Mouse (Mus musculus) spleen, adult 12 weeks (tissue): ENCODE results near the gene Rbm39.
"Not testable (repeated sequence)": the region's sequence is repeated elsewhere in the genome, so short reads cannot be mapped to it uniquely, and the experiment has no call there.

Source experiments
- DNase-seq: peaks from one replicate; pipeline ENCODE4 v3.0.0; 2022; ENCODE audit warnings: low spot score

Gene Rbm39

GRCm38 (mm10) chr2:156179796-156180093 lies 293 bp downstream of the Rbm39 start:
- DNase-seq: no peak

GRCm38 (mm10) chr2:156179046-156179795 lies 817 bp downstream of the Rbm39 start:
- peak; percentile 75 for DNase-seq

DNA sequence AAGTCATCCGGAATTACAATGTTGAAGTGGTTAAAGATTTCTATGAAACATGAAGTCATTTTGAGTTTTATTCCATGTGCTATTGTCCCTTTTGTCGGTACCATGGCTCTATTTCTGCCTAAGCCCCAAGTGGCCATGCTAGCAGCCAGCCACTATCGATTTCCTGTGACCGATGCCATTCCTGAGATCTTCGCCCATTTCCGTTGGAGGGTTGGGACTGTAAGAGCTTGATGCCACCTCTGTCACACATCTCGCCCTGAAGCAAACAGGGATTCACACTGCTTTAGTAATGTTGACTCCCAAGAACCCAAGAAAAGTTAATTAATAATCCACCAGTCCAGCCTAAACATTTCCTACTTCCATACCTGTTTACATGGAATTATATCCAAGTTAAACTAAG lies 2.4 kb downstream of the Rbm39 start:
- no peak for DNase-seq

DNA sequence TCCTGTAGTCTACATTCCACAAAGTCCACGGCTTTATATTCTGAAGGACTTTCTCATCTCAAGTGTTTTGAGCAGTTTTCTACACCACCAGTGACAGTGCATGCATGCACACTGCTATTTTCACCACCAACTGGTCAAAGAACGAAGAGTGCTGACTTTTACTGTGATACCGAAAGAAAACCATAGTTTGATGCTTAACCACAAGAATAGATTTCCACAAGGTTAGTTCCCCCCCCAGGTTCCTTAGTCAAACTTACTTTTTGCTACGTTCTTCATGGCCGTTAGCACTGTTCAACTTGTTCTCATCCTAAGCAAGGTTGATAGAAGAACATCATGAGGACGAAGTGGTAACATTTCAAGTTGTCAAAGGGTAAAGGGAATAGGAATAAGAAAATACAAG lies 3.0 kb downstream of the Rbm39 start:
- DNase-seq: no peak

DNA sequence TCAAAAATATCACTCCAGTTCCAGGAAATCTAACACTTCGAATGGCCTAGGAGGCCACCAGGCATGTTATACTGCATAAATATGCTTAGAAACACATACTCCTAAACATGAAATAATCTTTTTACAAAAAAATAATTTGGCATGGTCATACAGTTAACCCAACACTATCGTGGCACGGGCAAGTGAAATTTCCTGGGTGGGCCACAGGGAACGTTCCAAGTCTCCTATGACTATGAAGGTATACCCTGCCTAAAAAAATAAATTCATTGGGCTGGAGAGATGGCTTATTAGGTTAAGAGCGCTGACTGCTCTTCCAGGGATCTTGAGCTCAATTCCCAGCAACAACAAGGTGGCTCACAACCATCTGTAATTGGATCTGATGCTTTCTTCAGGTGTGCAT lies 13.5 kb downstream of the Rbm39 start:
- DNase-seq: no peak

DNA sequence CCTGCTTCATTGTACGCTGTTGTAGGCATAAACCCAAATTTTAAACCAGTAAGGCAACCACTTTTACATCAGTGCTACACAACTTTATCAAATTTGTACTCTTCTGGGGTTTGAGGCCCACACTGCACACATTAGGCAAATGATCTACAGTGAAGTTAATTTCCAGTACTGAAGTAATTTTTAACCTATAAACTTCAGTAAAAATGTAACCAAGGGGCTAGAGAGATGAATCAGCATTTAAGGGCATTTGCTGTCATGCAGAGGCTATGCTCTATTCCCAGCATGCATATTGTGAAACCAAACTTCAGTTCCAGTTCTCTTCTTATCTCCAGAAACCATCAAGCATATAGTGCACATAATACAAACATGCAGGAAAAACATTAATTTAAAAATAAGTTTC lies 14.6 kb downstream of the Rbm39 start:
- no peak for DNase-seq

DNA sequence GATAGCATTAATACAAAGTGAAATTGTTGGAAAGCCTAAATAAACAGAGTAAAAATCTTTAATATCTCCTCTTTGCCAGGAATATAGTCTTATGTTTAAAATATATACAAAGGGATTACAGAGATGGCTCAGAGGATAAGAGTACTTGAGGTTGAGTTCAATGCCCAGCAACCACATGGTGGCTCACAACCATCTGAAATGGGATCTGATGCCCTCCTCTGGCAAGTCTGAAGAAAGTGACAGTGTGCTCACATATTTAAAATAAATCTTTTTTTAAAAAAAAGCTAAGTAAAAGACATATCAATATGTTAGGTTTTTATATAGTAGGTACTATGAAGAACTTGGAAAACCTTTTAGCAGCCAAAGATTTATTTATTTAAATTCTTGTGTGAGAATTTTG lies 28.5 kb downstream of the Rbm39 start:
- DNase-seq: no peak

DNA sequence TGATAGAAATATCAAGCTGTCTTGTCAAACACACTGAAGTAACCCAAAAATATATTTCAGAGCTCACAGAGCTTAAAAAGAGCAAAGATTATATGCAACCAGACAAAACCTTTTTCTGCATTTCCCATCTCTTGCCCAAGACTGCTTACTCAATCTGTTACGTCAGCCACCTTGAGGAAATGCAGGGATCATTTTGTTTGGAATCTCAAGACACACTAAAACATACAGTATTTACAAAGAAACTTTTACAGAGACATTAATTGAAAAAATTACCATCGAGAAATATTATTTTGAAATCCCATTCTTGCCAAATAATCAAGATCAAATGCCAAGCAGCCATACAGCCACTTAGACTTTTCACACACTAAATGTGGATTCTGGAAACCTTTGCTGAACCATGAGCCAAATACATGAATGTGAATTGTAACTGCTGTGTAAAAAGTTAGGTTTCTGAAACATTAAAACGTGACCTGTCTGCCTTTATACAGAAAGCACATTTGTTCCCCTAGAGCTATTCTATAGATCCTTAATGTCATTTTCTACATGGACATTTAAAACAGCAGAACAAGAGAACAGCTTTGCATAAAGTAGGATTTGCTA lies 32.6 kb downstream of the Rbm39 start:
- no peak for DNase-seq

GRCm38 (mm10) chr2:156146272-156146989 lies 33.6 kb downstream of the Rbm39 start:
- DNase-seq: no peak

DNA sequence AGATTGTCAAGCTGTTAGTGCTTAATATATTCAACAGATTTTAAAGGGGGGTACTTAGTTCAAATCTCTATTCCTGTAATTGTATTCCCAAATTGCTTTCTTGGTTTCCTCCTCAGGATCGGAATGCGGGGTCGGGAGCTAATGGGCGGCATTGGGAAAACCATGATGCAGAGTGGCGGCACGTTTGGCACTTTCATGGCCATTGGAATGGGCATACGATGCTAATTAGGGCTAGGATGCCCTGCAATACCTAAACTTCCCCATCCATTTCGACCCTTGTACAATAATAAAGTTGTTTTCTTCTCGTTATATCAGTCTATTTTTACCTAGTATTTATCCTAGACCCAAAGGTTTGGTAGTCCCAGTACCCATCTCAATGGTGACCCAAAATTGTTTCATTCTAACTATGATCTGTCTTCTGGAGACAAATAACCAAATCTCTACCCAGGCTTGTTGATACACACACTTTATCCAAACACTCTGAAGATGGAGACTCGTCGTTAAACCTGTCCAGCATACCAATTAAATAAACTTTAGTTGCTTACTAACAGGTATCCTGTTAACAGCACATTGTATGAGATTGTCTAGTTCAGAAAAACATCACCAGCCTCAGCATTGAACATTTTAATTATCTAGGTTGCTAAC lies 34.4 kb downstream of the Rbm39 start:
- no peak for DNase-seq

GRCm38 (mm10) chr2:156143953-156144724 lies 35.9 kb downstream of the Rbm39 start, which contains the start of the genes Romo1 and Nfs1:
TSS of gene Romo1 (plus strand) at chr2:156144039.
TSS of gene Nfs1 (minus strand) at chr2:156144186.
- DNase-seq: peak; percentile 81

- DNase-seq: peak; percentile 8
Observed at GRCm38 (mm10) chr2:156143367-156143766, 36.7 kb downstream of the Rbm39 start.

DNA sequence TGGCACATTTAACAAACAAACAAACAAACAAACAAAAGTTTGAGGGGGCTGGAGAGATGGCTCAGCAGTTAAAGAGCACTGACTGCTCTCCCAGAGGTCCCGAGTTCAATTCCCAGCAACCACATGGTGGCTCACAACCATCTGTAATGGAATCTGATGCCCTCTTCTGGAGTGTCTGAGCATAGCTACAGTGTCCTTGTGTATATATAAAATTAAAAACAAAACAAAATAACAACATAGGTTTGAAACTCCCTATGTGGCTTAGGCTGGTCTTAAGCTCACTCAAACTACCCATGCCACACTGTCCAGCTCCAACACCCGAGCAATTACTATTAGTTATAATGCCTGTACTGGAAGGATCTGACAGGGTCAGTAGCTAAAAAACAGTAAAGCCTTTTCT lies 37.2 kb downstream of the Rbm39 start:
- no peak for DNase-seq

GRCm38 (mm10) chr2:156135695-156136094 lies 44.3 kb downstream of the Rbm39 start:
- DNase-seq: no peak

- DNase-seq: no peak
Observed at GRCm38 (mm10) chr2:156134161-156134560, 45.9 kb downstream of the Rbm39 start.

GRCm38 (mm10) chr2:156126992-156127391 lies 53.0 kb downstream of the Rbm39 start, which contains the start of gene Gm28036:
TSS of gene Gm28036 (minus strand) at chr2:156127092.
- no peak for DNase-seq

- DNase-seq: no peak
Observed at GRCm38 (mm10) chr2:156123731-156124130, 56.3 kb downstream of the Rbm39 start.

DNA sequence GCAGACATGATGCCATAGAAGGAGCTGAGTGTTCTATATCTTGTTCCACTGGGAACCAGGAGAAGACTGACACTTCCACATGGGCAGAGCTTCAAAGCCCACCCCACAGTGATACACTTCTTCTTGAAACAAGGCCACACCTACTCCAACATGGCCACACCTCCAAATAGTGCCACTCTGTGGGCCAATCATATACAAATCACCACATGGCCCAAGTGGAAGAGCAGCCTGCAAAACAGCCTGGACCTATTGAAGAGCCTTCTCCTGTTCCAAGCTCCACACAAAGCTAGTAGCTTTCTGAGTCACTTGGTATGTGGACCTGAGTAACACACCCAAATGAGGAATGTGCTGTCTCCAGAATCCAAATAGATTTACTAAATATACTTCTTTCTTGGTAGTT lies 60.5 kb downstream of the Rbm39 start:
- DNase-seq: no peak

DNA sequence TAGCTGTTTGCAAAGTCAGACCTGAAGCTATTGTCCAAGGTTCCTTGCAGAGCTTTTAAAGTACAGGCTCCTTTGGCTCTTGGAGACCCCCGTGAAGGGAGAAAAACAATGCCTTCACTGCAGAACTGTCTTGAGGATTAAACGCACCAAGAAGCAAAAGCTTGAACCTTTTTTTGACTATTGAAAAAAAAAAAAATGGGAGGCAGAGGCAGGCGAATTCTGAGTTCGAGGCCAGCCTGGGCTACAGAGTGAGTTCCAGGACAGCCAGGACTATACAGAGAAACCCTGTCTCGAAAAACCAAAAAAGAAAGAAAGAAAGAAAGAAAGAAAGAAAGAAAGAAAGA lies 68.0 kb downstream of the Rbm39 start:
- not testable (repeated sequence) for DNase-seq

DNA sequence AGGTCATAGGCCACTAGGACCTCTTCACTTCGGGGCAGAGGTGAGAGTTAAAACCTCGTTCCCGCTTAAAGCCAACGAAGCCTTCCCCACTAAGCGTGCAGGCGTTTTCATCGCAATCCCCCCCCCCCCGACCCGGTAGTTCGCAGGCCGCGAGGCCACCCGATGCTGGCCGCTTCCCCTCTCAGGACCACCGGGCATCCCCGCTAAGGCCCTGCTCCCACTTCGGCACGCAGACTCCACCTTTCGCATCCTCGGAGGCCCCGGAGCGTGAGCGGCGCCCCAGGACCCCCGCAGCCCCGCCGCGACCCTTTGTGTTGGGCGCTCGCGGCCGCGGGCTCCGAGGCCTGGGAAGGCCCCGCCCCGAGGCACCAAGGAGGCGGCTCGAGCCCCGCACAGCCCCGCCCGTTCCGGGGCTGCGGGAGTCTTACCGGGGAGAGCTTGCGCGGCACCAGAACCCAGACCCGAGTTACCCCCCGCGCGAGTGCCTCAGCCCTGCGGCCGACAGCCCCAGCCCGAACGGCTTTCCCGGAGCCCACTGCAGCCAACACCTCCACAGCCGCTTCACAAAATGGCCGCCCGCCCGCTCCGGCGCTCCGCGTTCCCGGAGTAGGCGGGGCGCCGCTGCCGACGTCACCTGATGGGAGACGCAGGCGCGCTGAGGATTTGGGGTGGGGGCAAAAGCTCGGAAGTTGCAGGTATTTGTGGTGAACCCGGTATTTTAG lies 68.5 kb downstream of the Rbm39 start, which contains the start of the genes Cpne1 and Rbm12:
Cpne1 (minus strand) TSS at position 608 of the 722 bp plus-strand sequence.
Rbm12 (minus strand) TSS at position 621 of the 722 bp plus-strand sequence.
- DNase-seq: peak; percentile 87
